Mouse (Mus musculus): Measurements from ENCODE around the gene Taf5l.

DNA sequence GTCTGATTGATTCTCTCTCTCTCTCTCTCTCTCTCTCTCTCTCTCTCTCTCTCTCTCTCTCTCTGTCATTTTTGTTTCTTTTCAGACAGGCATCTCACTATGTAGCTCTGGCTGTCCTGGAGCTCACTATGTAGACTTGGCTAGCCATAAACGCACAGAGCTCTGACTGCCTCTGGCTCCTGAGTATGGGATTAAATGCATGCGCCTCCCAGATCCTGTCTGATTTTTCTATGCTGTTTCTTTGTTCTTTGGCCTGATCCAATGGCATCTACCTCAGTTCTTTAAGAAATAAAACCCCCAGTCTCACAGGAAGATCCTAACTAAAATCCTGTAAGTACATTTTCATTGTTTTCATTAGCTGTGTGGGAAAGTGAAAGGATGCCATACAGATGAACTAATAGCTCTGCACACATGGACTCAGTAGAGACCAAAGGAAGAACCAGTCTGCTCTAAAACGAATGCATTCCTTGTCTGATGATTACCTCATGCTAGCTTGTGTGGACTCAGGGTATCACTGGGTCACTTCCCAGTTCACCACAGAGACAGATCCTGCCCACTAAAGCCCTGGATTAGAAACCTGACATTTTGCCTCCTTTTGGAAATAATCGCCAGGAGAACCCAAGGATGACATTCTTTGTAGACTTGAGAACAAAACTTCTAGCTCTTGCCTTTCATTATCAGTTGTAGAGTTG lies 46.0 kb upstream of the Taf5l start:
- no peak for TF ChIP-seq CTCF (IDR thresholded peaks at IDR 0.05; ENCODE audit: low read depth)
- no peak for TF ChIP-seq EP300 (optimal IDR thresholded peaks at IDR 0.05)
